Mouse (Mus musculus) embryonic fibroblast, embryonic 13.5 days (primary cell): ENCODE results near the gene Pik3ip1.

Source experiments
- CTCF ChIP-seq: IDR thresholded peaks from 2 replicates; pipeline ENCODE4 v1.5.1; 2011; ENCODE audit warnings: mild to moderate bottlenecking, control low read depth, low read length, moderate library complexity, borderline replicate concordance; ENCODE audit not compliant: insufficient read depth
- POLR2A ChIP-seq: IDR thresholded peaks from 2 replicates; pipeline ENCODE4 v1.6.1; 2011; ENCODE audit warnings: low read depth, mild to moderate bottlenecking, control low read depth, low read length, moderate library complexity

- TF ChIP-seq POLR2A (no peak), CTCF (no peak)
These were observed 29.1 kb upstream of the Pik3ip1 start for GRCm38 (mm10) chr11:3301075-3301474.
